Mouse (Mus musculus) megakaryocyte-erythroid progenitor cell, adult 5-6 weeks (primary cell): ENCODE measurements around the gene Igsf21. TPM values are rescaled to one million over a fixed set of nuclear protein-coding genes. Genes with fewer than 3 reads are reported as not detected.

Source experiments
- ATAC-seq: replicated peaks from 2 replicates; pipeline ENCODE4 v1.8.0; 2016; ENCODE audit warnings: mild to moderate bottlenecking, inconsistent platforms; ENCODE audit not compliant: severe bottlenecking, poor library complexity, low FRiP score, low TSS enrichment
- total RNA-seq, 2 experiments: library from RNA; stranded (forward) in 1 of 2; stranded (reverse) in 1 of 2; fragments of 200-1000, 215-1000 nt in 1 of 2; fragments of >200 nt in 1 of 2; fragmentation: Nextera tagmentation in 1 of 2; gene quantifications; 2 replicates each; pipeline ENCODE4 v1.2.3; 2014 to 2017

Igsf21 gene
- total RNA-seq, 2 experiments from 2014 or later = not detected

- ATAC-seq = no peak
Observed at GRCm38 (mm10) chr4:140113690-140114475, 132.7 kb downstream of the Igsf21 start.

- no peak for ATAC-seq
Observed at GRCm38 (mm10) chr4:140109626-140109948, 137.0 kb downstream of the Igsf21 start.

GRCm38 (mm10) chr4:140108871-140109625 is 137.5 kb downstream of the Igsf21 start:
- ATAC-seq = no peak

GRCm38 (mm10) chr4:140107161-140107560 is 139.4 kb downstream of the Igsf21 start:
- no peak for ATAC-seq

GRCm38 (mm10) chr4:140104795-140105194 is 141.8 kb downstream of the Igsf21 start:
- no peak for ATAC-seq

- ATAC-seq = no peak
Observed at GRCm38 (mm10) chr4:140103341-140104027, 143.1 kb downstream of the Igsf21 start.

- no peak for ATAC-seq
Observed at GRCm38 (mm10) chr4:140102581-140103200, 143.9 kb downstream of the Igsf21 start.

- 0 out of 2 replicates have a peak, but pooled peaks have one; percentile 55 for ATAC-seq
Observed at GRCm38 (mm10) chr4:140101106-140101505, 145.5 kb downstream of the Igsf21 start.

- no peak for ATAC-seq
Observed at GRCm38 (mm10) chr4:140100141-140100540, 146.4 kb downstream of the Igsf21 start.

GRCm38 (mm10) chr4:140096283-140096682 is 150.3 kb downstream of the Igsf21 start:
- no peak for ATAC-seq

- ATAC-seq = no peak
Observed at GRCm38 (mm10) chr4:140094835-140095234, 151.7 kb downstream of the Igsf21 start.

- ATAC-seq = no peak
Observed at GRCm38 (mm10) chr4:140092367-140092766, 154.2 kb downstream of the Igsf21 start.

- no peak for ATAC-seq
Observed at GRCm38 (mm10) chr4:140091693-140092092, 154.9 kb downstream of the Igsf21 start.

- no peak for ATAC-seq
Observed at GRCm38 (mm10) chr4:140089676-140090075, 156.9 kb downstream of the Igsf21 start.

GRCm38 (mm10) chr4:140088711-140089440 is 157.7 kb downstream of the Igsf21 start:
- ATAC-seq = no peak

- no peak for ATAC-seq
Observed at GRCm38 (mm10) chr4:140086192-140086591, 160.4 kb downstream of the Igsf21 start.

GRCm38 (mm10) chr4:140084521-140085011 is 162.0 kb downstream of the Igsf21 start:
- ATAC-seq = no peak

- ATAC-seq = no peak
Observed at GRCm38 (mm10) chr4:140084064-140084463, 162.5 kb downstream of the Igsf21 start.

- ATAC-seq = no peak
Observed at GRCm38 (mm10) chr4:140078416-140078815, 168.2 kb downstream of the Igsf21 start.
